Mouse (Mus musculus): ENCODE results near the gene Fam24a. TPM values are rescaled to one million over a fixed set of nuclear protein-coding genes. Genes with fewer than 3 reads are reported as not detected.

Gene Fam24a
- polyA plus RNA-seq, 1 experiment = not detected

GRCm38 (mm10) chr7:131356105-131356504 is 22.4 kb downstream of the Fam24a start:
- TF ChIP-seq CTCF (IDR thresholded peaks at IDR 0.05; ENCODE audit: borderline replicate concordance, control insufficient read depth, extremely low read depth, insufficient read depth, low read length, poor library complexity) (no peak), POLR2A (IDR thresholded peaks at IDR 0.05; ENCODE audit: control insufficient read depth, extremely low read depth, insufficient read depth, low read length, poor library complexity) (no peak)

GRCm38 (mm10) chr7:131362269-131362614 is 28.6 kb downstream of the Fam24a start:
- no peaks in the 10 kb centered on the region for H3K27me3 ChIP-seq (ENCODE audit: control insufficient read depth, insufficient read depth, low read length)
- 2% methylated on average over 35 of the region's 35 CpGs for WGBS
- H3K27ac ChIP-seq (ENCODE audit: control insufficient read depth, insufficient read depth, low read length) = no peak overlapping the region
- no peak for TF ChIP-seq CTCF (IDR thresholded peaks at IDR 0.05; ENCODE audit: borderline replicate concordance, control insufficient read depth, extremely low read depth, insufficient read depth, low read length, poor library complexity)
- no peak for TF ChIP-seq POLR2A (IDR thresholded peaks at IDR 0.05; ENCODE audit: control insufficient read depth, extremely low read depth, insufficient read depth, low read length, poor library complexity)
- DNase-seq = no peak
- H3K36me3 ChIP-seq (ENCODE audit: control insufficient read depth, insufficient read depth, low read length) = peaks cover 2% of the 10 kb centered on the region; the same call in 1 of the 2 replicates
- H3K4me3 ChIP-seq (ENCODE audit: control insufficient read depth, insufficient read depth, low read length) = peak overlapping the region; percentile 89
- peaks cover 6% of the 10 kb centered on the region for H3K4me1 ChIP-seq (replicated peaks; ENCODE audit: control insufficient read depth, insufficient read depth, low read length)

More at GRCm38 (mm10) chr7:131356105-131356504, 22.4 kb downstream of the Fam24a start:
- Histone ChIP-seq H3K4me3 (ENCODE audit: control insufficient read depth, insufficient read depth, low read length) (no peak overlapping the region), H3K27ac (ENCODE audit: control insufficient read depth, insufficient read depth, low read length) (no peak overlapping the region), H3K4me1 (replicated peaks; ENCODE audit: control insufficient read depth, insufficient read depth, low read length) (no peaks in the 10 kb centered on the region), H3K36me3 (ENCODE audit: control insufficient read depth, insufficient read depth, low read length) (peaks cover 19% of the 10 kb centered on the region), H3K27me3 (ENCODE audit: control insufficient read depth, insufficient read depth, low read length) (no peaks in the 10 kb centered on the region)
- WGBS = 98% methylated on average over 13 of the region's 13 CpGs
- no peak for DNase-seq

GRCm38 (mm10) chr7:131362615-131363300 is 29.1 kb downstream of the Fam24a start, which contains the start of gene 2310057M21Rik:
TSS of gene 2310057M21Rik (minus strand) at chr7:131362759.
- peak within 1 kb of the TSS; percentile 39; the same call in 1 of the 2 replicates for H3K27ac ChIP-seq (ENCODE audit: control insufficient read depth, insufficient read depth, low read length)
- DNase-seq = peak; percentile 88
- WGBS = under 1% methylated on average over 55 of the region's 55 CpGs
- H3K4me3 ChIP-seq (ENCODE audit: control insufficient read depth, insufficient read depth, low read length) = peak within 1 kb of the TSS; percentile 89
- no peaks in the 10 kb centered on the region for H3K27me3 ChIP-seq (ENCODE audit: control insufficient read depth, insufficient read depth, low read length)
- peaks cover 6% of the 10 kb centered on the region for H3K4me1 ChIP-seq (replicated peaks; ENCODE audit: control insufficient read depth, insufficient read depth, low read length)
- no peaks in the 10 kb centered on the region for H3K36me3 ChIP-seq (ENCODE audit: control insufficient read depth, insufficient read depth, low read length)
- peak; percentile 25; the same call in 1 of the 2 replicates for TF ChIP-seq CTCF (IDR thresholded peaks at IDR 0.05; ENCODE audit: borderline replicate concordance, control insufficient read depth, extremely low read depth, insufficient read depth, low read length, poor library complexity)
- peak; percentile 70; the same call in 1 of the 2 replicates for TF ChIP-seq POLR2A (IDR thresholded peaks at IDR 0.05; ENCODE audit: control insufficient read depth, extremely low read depth, insufficient read depth, low read length, poor library complexity)

- no peaks in the 10 kb centered on the region for H3K27me3 ChIP-seq (ENCODE audit: control insufficient read depth, insufficient read depth, low read length)
- TF ChIP-seq POLR2A (IDR thresholded peaks at IDR 0.05; ENCODE audit: control insufficient read depth, extremely low read depth, insufficient read depth, low read length, poor library complexity) = no peak
- TF ChIP-seq CTCF (IDR thresholded peaks at IDR 0.05; ENCODE audit: borderline replicate concordance, control insufficient read depth, extremely low read depth, insufficient read depth, low read length, poor library complexity) = no peak
- DNase-seq = no peak
- WGBS = 97% methylated on average over 8 of the region's 8 CpGs
- peaks cover 6% of the 10 kb centered on the region for H3K4me1 ChIP-seq (replicated peaks; ENCODE audit: control insufficient read depth, insufficient read depth, low read length)
- no peak overlapping the region for H3K4me3 ChIP-seq (ENCODE audit: control insufficient read depth, insufficient read depth, low read length)
- H3K27ac ChIP-seq (ENCODE audit: control insufficient read depth, insufficient read depth, low read length) = no peak overlapping the region
- H3K36me3 ChIP-seq (ENCODE audit: control insufficient read depth, insufficient read depth, low read length) = no peaks in the 10 kb centered on the region
Observed at GRCm38 (mm10) chr7:131364131-131364530, 30.5 kb downstream of the Fam24a start.

GRCm38 (mm10) chr7:131370648-131371469 is 37.2 kb downstream of the Fam24a start, which contains the start of gene Pstk:
TSS of gene Pstk (plus strand) at chr7:131371141.
- Histone ChIP-seq H3K4me1 (replicated peaks; ENCODE audit: control insufficient read depth, insufficient read depth, low read length) (no peaks in the 10 kb centered on the region), H3K4me3 (ENCODE audit: control insufficient read depth, insufficient read depth, low read length) (peak within 1 kb of the TSS; percentile 56), H3K27ac (ENCODE audit: control insufficient read depth, insufficient read depth, low read length) (no peak within 1 kb of the TSS), H3K36me3 (ENCODE audit: control insufficient read depth, insufficient read depth, low read length) (no peaks in the 10 kb centered on the region), H3K27me3 (ENCODE audit: control insufficient read depth, insufficient read depth, low read length) (no peaks in the 10 kb centered on the region)
- TF ChIP-seq CTCF (IDR thresholded peaks at IDR 0.05; ENCODE audit: borderline replicate concordance, control insufficient read depth, extremely low read depth, insufficient read depth, low read length, poor library complexity) = peak; percentile 91
- peak; percentile 76; the same call in 1 of the 2 replicates for TF ChIP-seq POLR2A (IDR thresholded peaks at IDR 0.05; ENCODE audit: control insufficient read depth, extremely low read depth, insufficient read depth, low read length, poor library complexity)
- WGBS = under 1% methylated on average over 47 of the region's 47 CpGs
- DNase-seq = peak; percentile 81

GRCm38 (mm10) chr7:131371470-131371860 is 37.8 kb downstream of the Fam24a start:
- WGBS = 15% methylated on average over 9 of the region's 9 CpGs
- Histone ChIP-seq H3K27ac (ENCODE audit: control insufficient read depth, insufficient read depth, low read length) (no peak overlapping the region), H3K27me3 (ENCODE audit: control insufficient read depth, insufficient read depth, low read length) (no peaks in the 10 kb centered on the region), H3K36me3 (ENCODE audit: control insufficient read depth, insufficient read depth, low read length) (no peaks in the 10 kb centered on the region), H3K4me3 (ENCODE audit: control insufficient read depth, insufficient read depth, low read length) (peak overlapping the region; percentile 56), H3K4me1 (replicated peaks; ENCODE audit: control insufficient read depth, insufficient read depth, low read length) (no peaks in the 10 kb centered on the region)
- TF ChIP-seq POLR2A (IDR thresholded peaks at IDR 0.05; ENCODE audit: control insufficient read depth, extremely low read depth, insufficient read depth, low read length, poor library complexity) = no peak
- TF ChIP-seq CTCF (IDR thresholded peaks at IDR 0.05; ENCODE audit: borderline replicate concordance, control insufficient read depth, extremely low read depth, insufficient read depth, low read length, poor library complexity) = no peak
- DNase-seq = no peak
